ENCODE assay signal across 15 mouse cellular contexts in genomic region chr6:65140082-65140749, GRCm38 (mm10). TPM values are rescaled to one million over a fixed set of nuclear protein-coding genes. Genes with fewer than 3 reads are reported as not detected.
DNase-seq lines count a peak whose midpoint lies in the region; ATAC-seq and TF ChIP-seq lines count a peak whose summit lies in the region.
"Had no signal": no experiment of that assay in that cellular context is flagged by ENCODE, and none has a peak within 500 bp of the region (broad histone marks: within the 10 kb centered on the region; RNA-seq: fewer than 3 reads in every experiment).

No protein-coding gene starts in this region.

- WGBS in midbrain, embryonic 10.5 days: 35% methylated on average over 5 of the region's 5 CpGs
- whole genome bisulfite sequencing in midbrain, postnatal 0 days: 13% methylated on average over 5 of the region's 5 CpGs
- 49% methylated on average over 5 of the region's 5 CpGs for WGBS in hindbrain, embryonic 11.5 days

- H3K4me3 ChIP-seq in midbrain, embryonic 10.5 days: no peak overlapping the region
- H3K4me3 ChIP-seq in midbrain, postnatal 0 days (ENCODE audit: low read depth, low read length): no peak overlapping the region
- no peak overlapping the region for H3K4me3 ChIP-seq in hindbrain, embryonic 11.5 days (ENCODE audit: low read depth, low read length)
- H3K4me3 ChIP-seq in myocyte: no peak overlapping the region
- H3K4me3 ChIP-seq: gastrocnemius, adult 2 months; heart, embryonic 15.5 days had no signal

- no peaks in the 10 kb centered on the region for H3K27me3 ChIP-seq in midbrain, embryonic 10.5 days (ENCODE audit: low read depth, poor library complexity, severe bottlenecking)
- H3K27me3 ChIP-seq in midbrain, postnatal 0 days (ENCODE audit: insufficient read depth, low read length): no peaks in the 10 kb centered on the region; the same call in 1 of the 2 replicates
- H3K27me3 ChIP-seq in hindbrain, embryonic 11.5 days (ENCODE audit: control insufficient read depth, insufficient read depth, low read length): no peaks in the 10 kb centered on the region
- peaks cover 8% of the 10 kb centered on the region for H3K27me3 ChIP-seq in myocyte (ENCODE audit: control insufficient read depth, insufficient read depth, insufficient read length)
- H3K27me3 ChIP-seq: heart, embryonic 15.5 days had no signal

- DNase-seq in midbrain, embryonic 10.5 days (ENCODE audit: low spot score): peak; percentile 57
- DNase-seq in midbrain, postnatal 0 days (ENCODE audit: low spot score): no peak
- peak; percentile 26 for DNase-seq in T-cell, adult 2 months (ENCODE audit: low spot score)
- peak; percentile 30 for DNase-seq in hindbrain, embryonic 11.5 days (ENCODE audit: low spot score)
- DNase-seq in right cerebral cortex, adult 2 months (ENCODE audit: low spot score in 2 of 2): no peak
- no peak for DNase-seq in gastrocnemius, postnatal 14 days
- DNase-seq: adrenal gland, adult 2 months; cerebellum, adult 11-12 months; gastrocnemius, adult 2 months; kidney, adult 8-10 months; lung, postnatal 4 days had no signal

- no peaks in the 10 kb centered on the region for H3K36me3 ChIP-seq in midbrain, embryonic 10.5 days
- no peaks in the 10 kb centered on the region for H3K36me3 ChIP-seq in midbrain, postnatal 0 days (ENCODE audit: insufficient read depth, low read length)
- no peaks in the 10 kb centered on the region for H3K36me3 ChIP-seq in hindbrain, embryonic 11.5 days (ENCODE audit: control insufficient read depth, insufficient read depth, low read length)
- no peaks in the 10 kb centered on the region for H3K36me3 ChIP-seq in myocyte (ENCODE audit: control insufficient read depth, insufficient read depth)
- H3K36me3 ChIP-seq: G1E; heart, embryonic 15.5 days had no signal

- no peak overlapping the region for H3ac ChIP-seq in myocyte (ENCODE audit: control insufficient read depth, insufficient read length)

- TF ChIP-seq CTCF in midbrain, postnatal 0 days (IDR thresholded peaks at IDR 0.05): no peak

- intact Hi-C loops in gastrocnemius, postnatal 14 days (cut with DNase I; ENCODE audit: low total_unique reads): no loop called here

- no peak for TF ChIP-seq POLR2A in myocyte (IDR thresholded peaks at IDR 0.05; ENCODE audit: insufficient read length, low read depth)

- no peaks in the 10 kb centered on the region for H3K9me3 ChIP-seq in midbrain, embryonic 10.5 days (replicated peaks)
- H3K9me3 ChIP-seq in midbrain, postnatal 0 days (ENCODE audit: low read length): no peaks in the 10 kb centered on the region
- H3K9me3 ChIP-seq in hindbrain, embryonic 11.5 days (ENCODE audit: control insufficient read depth, low read length): no peaks in the 10 kb centered on the region
- H3K9me3 ChIP-seq: G1E; heart, embryonic 15.5 days had no signal

- ATAC-seq in midbrain, postnatal 0 days (ENCODE audit: low FRiP score): no peak
- peak; percentile 80 for ATAC-seq in hindbrain, embryonic 11.5 days (ENCODE audit: low FRiP score)

- H3K79me2 ChIP-seq in myocyte (ENCODE audit: control insufficient read depth, insufficient read depth): no peaks in the 10 kb centered on the region

- peaks cover 60% of the 10 kb centered on the region for H3K4me1 ChIP-seq in midbrain, embryonic 10.5 days
- peaks cover 5% of the 10 kb centered on the region; the same call in 1 of the 2 replicates for H3K4me1 ChIP-seq in midbrain, postnatal 0 days (ENCODE audit: insufficient read depth, low read length)
- no peaks in the 10 kb centered on the region for H3K4me1 ChIP-seq in hindbrain, embryonic 11.5 days (replicated peaks; ENCODE audit: control insufficient read depth, insufficient read depth, low read length)
- H3K4me1 ChIP-seq: heart, embryonic 15.5 days had no signal

- H3K9ac ChIP-seq in midbrain, postnatal 0 days (replicated peaks; ENCODE audit: low read length, poor library complexity, severe bottlenecking): no peak overlapping the region
- no peak overlapping the region for H3K9ac ChIP-seq in hindbrain, embryonic 11.5 days (ENCODE audit: low read depth, low read length)
- H3K9ac ChIP-seq: heart, embryonic 15.5 days had no signal

- H3K27ac ChIP-seq in midbrain, embryonic 10.5 days (replicated peaks): peak overlapping the region; percentile 83
- no peak overlapping the region for H3K27ac ChIP-seq in midbrain, postnatal 0 days (ENCODE audit: low read depth, low read length)
- peak overlapping the region; percentile 67 for H3K27ac ChIP-seq in hindbrain, embryonic 11.5 days (ENCODE audit: low read depth, low read length)
- H3K27ac ChIP-seq: gastrocnemius, adult 2 months; heart, embryonic 15.5 days had no signal

- no peak overlapping the region for H3K4me2 ChIP-seq in midbrain, postnatal 0 days (ENCODE audit: low read depth, low read length, poor library complexity, severe bottlenecking)
- no peak overlapping the region for H3K4me2 ChIP-seq in hindbrain, embryonic 11.5 days (replicated peaks; ENCODE audit: low read depth, low read length)
- peak overlapping the region; percentile 37 for H3K4me2 ChIP-seq in myocyte (ENCODE audit: low read depth)
- H3K4me2 ChIP-seq: heart, embryonic 15.5 days; liver, embryonic 11.5 days had no signal

TF ChIP-seq in myocyte, 11 proteins besides CTCF, POLR2A, EP300 and RAD21:
- TF ChIP-seq TCF12 (IDR thresholded peaks at IDR 0.05; ENCODE audit: insufficient read depth, poor library complexity, severe bottlenecking) (no peak), REST (IDR thresholded peaks at IDR 0.05; ENCODE audit: insufficient read depth, insufficient read length) (no peak), CEBPB (IDR thresholded peaks at IDR 0.05; ENCODE audit: insufficient read depth, poor library complexity, severe bottlenecking) (no peak), POLR2AphosphoS2 (IDR thresholded peaks at IDR 0.05; ENCODE audit: insufficient read length, low read depth) (no peak), SRF (IDR thresholded peaks at IDR 0.05; ENCODE audit: control insufficient read depth, insufficient read length, low read depth) (no peak), MAX (IDR thresholded peaks at IDR 0.05; ENCODE audit: low read depth) (no peak), MYOD1 (IDR thresholded peaks at IDR 0.05; ENCODE audit: control insufficient read depth in 1 of 3, insufficient read length in 2 of 3, low read depth in 2 of 3) (no peak), E2F4 (IDR thresholded peaks at IDR 0.05; ENCODE audit: insufficient read depth) (no peak), USF1 (IDR thresholded peaks at IDR 0.05; ENCODE audit: low read depth) (no peak), MYOG (IDR thresholded peaks at IDR 0.05; ENCODE audit: control insufficient read depth in 1 of 3, insufficient read depth in 1 of 3, insufficient read length in 2 of 3, low read depth in 2 of 3) (no peak), TCF3 (IDR thresholded peaks at IDR 0.05; ENCODE audit: insufficient read length, low read depth) (no peak)
TF ChIP-seq in myocyte: peak in this region for 0.

RNA-seq across cellular contexts. Expression of gene Hpgds, which starts 4.5 kb away (rescaled TPM):
- polyA plus RNA-seq in midbrain, embryonic 10.5 days (2016; fragmentation: Nextera tagmentation; extraction: Ambion mirVana): 7.7 and 12.8 TPM in 2 replicates
- total RNA-seq in midbrain, postnatal 0 days (2014; rRNA removed): 2.7 and 2.8 TPM in 2 replicates
- polyA plus RNA-seq in midbrain, postnatal 0 days (2015; fragmentation: Nextera tagmentation; extraction: Ambion mirVana): 3.7 and 4.0 TPM in 2 replicates
- polyA plus RNA-seq in hindbrain, embryonic 11.5 days (2014; fragmentation: Nextera tagmentation; extraction: Ambion mirVana): 13.5 and 18.0 TPM in 2 replicates
- 0.04 TPM for polyA plus RNA-seq in myocyte (2012; fragmentation: generic; extraction: Trizol)
- 1 to 10 TPM in 1 of 2 experiments, under 1 TPM in 1; 0.78 to 1.1 TPM for total RNA-seq in gastrocnemius, postnatal 14 days (2021)
- polyA plus RNA-seq: G1E had no signal

Comparison
In these comparisons a context has a peak if more than half of its experiments do, and no peak if none do; other contexts are left out.
1. DNase-seq: peak in midbrain, embryonic 10.5 days (single experiment), T-cell, adult 2 months (single experiment) and hindbrain, embryonic 11.5 days (single experiment); none in midbrain, postnatal 0 days (single experiment), right cerebral cortex, adult 2 months (0 of 2) and gastrocnemius, postnatal 14 days (single experiment).